8 mouse cellular contexts compared by ENCODE assay signal in the genomic region with DNA sequence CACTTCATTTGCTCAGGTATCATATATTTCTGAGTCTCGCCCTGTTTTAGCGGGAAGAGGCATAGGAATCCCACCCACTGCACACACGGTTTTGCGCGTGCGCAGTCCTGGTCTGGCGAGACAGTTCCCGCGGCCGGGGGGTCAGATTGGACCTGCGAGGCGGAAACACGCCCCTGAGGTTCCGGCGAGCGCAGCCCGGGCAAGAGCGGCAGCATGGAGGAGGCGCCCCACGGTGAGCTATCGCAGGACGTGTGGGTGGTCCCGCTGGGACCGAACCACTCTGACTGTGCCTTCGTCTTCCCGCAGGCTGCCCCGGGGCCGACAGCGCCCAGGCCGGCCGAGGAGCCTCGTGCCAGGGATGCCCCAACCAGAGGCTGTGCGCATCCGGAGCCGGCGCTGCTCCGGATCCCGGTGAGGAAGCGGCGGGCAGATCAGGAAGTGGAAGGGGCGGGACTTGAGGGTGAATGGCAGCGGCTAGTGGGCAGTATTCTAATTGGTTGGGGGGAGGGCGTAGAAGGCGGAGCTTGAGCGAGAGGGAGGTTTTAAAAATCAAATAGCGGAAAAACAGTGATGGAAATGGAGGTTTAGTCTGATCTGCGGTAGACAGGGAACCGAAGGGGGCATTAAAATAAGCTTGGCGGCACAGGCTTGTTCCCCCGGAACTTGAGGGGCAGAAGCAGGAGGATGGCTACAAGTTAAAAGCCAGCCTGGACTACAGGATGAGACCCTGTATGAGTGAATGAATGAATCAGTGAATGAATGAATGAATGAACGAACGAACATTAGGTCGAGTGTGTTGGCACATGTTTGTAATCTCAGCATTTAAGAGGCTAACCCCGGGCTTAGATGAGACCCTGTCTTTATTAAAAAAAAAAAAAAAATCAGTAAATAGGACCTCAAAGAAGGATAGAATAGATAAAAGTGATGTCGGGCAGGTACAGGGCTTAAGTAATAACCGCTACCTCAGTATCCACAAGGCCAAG. TPM values are rescaled to one million over a fixed set of nuclear protein-coding genes. Genes with fewer than 3 reads are reported as not detected.
DNase-seq lines count a peak whose midpoint lies in the region; ATAC-seq lines count a peak whose summit lies in the region.

A gene (plus strand): TSS at position 185 of the 983 bp plus-strand sequence.

- H3K4me3 ChIP-seq in brown adipose tissue, adult 24 weeks (ENCODE audit: insufficient read depth, low read depth, low read length): peak within 1 kb of the TSS; percentile 72
- peak within 1 kb of the TSS; percentile 71 to 92 for H3K4me3 ChIP-seq in heart, embryonic 14.5 days (ENCODE audit: control insufficient read depth in 1 of 2, insufficient read depth in 1 of 2, low read depth in 1 of 2, low read length in 2 of 2)
- peak within 1 kb of the TSS; percentile 74 for H3K4me3 ChIP-seq in liver, embryonic 13.5 days (replicated peaks)
- peak within 1 kb of the TSS; percentile 63 for H3K4me3 ChIP-seq in stomach, embryonic 16.5 days (replicated peaks; ENCODE audit: low read length)

- DNase-seq in CD4-positive, CD25-positive, alpha-beta regulatory T cell, adult 2 months (ENCODE audit: low read depth, low spot score): peak; percentile 93
- peak; percentile 86 for DNase-seq in fibroblast of lung, adult 2 months (ENCODE audit: low read depth)
- DNase-seq in kidney, postnatal 14 days: peak; percentile 96
- peak; percentile 93 for DNase-seq in liver, embryonic 13.5 days
- DNase-seq in neural tube, embryonic 10.5 days (ENCODE audit: extremely low spot score, low spot score): peak; percentile 98

- peaks cover 3% of the 10 kb centered on the region; the same call in 1 of the 2 replicates for H3K9me3 ChIP-seq in heart, embryonic 14.5 days (ENCODE audit: control insufficient read depth, low read length)
- no peaks in the 10 kb centered on the region for H3K9me3 ChIP-seq in liver, embryonic 13.5 days (replicated peaks)
- H3K9me3 ChIP-seq in stomach, embryonic 16.5 days (replicated peaks; ENCODE audit: control insufficient read depth, low read length): no peaks in the 10 kb centered on the region

- peak within 1 kb of the TSS; percentile 68 for H3K27ac ChIP-seq in brown adipose tissue, adult 24 weeks (replicated peaks; ENCODE audit: low read depth, low read length)
- peak within 1 kb of the TSS; percentile 80 to 91 for H3K27ac ChIP-seq in heart, embryonic 14.5 days (replicated peaks in 1 of 2; ENCODE audit: control insufficient read depth in 1 of 2, insufficient read depth in 1 of 2, low read depth in 2 of 2, low read length in 2 of 2)
- peak within 1 kb of the TSS; percentile 88 for H3K27ac ChIP-seq in liver, embryonic 13.5 days
- peak within 1 kb of the TSS; percentile 85 for H3K27ac ChIP-seq in stomach, embryonic 16.5 days (ENCODE audit: low read length)

- peak within 1 kb of the TSS; percentile 76 for H3K9ac ChIP-seq in heart, embryonic 14.5 days (ENCODE audit: low read length)
- peak within 1 kb of the TSS; percentile 80 for H3K9ac ChIP-seq in liver, embryonic 13.5 days
- peak within 1 kb of the TSS; percentile 80 for H3K9ac ChIP-seq in stomach, embryonic 16.5 days (ENCODE audit: low read length)

- H3K4me1 ChIP-seq in brown adipose tissue, adult 24 weeks (ENCODE audit: control insufficient read depth, insufficient read depth, insufficient read length, low read length): no peaks in the 10 kb centered on the region
- peaks cover 3 to 9% of the 10 kb centered on the region in 2 experiments; a peak in 3 of 4 replicates for H3K4me1 ChIP-seq in heart, embryonic 14.5 days (ENCODE audit: control insufficient read depth in 2 of 2, insufficient read depth in 2 of 2, low read length in 2 of 2)
- H3K4me1 ChIP-seq in liver, embryonic 13.5 days (replicated peaks): peaks cover 20% of the 10 kb centered on the region
- H3K4me1 ChIP-seq in stomach, embryonic 16.5 days (ENCODE audit: control insufficient read depth, insufficient read depth, low read length): peaks cover 7% of the 10 kb centered on the region

- peaks cover 29% of the 10 kb centered on the region for H3K36me3 ChIP-seq in heart, embryonic 14.5 days (ENCODE audit: control insufficient read depth, insufficient read depth, low read length)
- peaks cover 40% of the 10 kb centered on the region for H3K36me3 ChIP-seq in liver, embryonic 13.5 days
- H3K36me3 ChIP-seq in stomach, embryonic 16.5 days (ENCODE audit: control insufficient read depth, insufficient read depth, low read length): peaks cover 15% of the 10 kb centered on the region; the same call in 1 of the 2 replicates

- peak within 1 kb of the TSS; percentile 80 for H3K4me2 ChIP-seq in heart, embryonic 14.5 days (ENCODE audit: low read length)
- peak within 1 kb of the TSS; percentile 75 for H3K4me2 ChIP-seq in liver, embryonic 13.5 days
- peak within 1 kb of the TSS; percentile 91 for H3K4me2 ChIP-seq in stomach, embryonic 16.5 days (ENCODE audit: low read depth, low read length)

- WGBS in heart, embryonic 14.5 days: 2% methylated on average over 56 of the region's 56 CpGs
- WGBS in liver, embryonic 13.5 days (ENCODE audit: insufficient replicate concordance): 2% methylated on average over 56 of the region's 56 CpGs
- 3% methylated on average over 56 of the region's 56 CpGs for WGBS in stomach, embryonic 16.5 days

- no peaks in the 10 kb centered on the region for H3K27me3 ChIP-seq in heart, embryonic 14.5 days (ENCODE audit: control insufficient read depth, insufficient read depth, low read length)
- 0 out of 2 replicates have a peak, but pooled peaks cover 3% of the 10 kb centered on the region for H3K27me3 ChIP-seq in liver, embryonic 13.5 days
- no peaks in the 10 kb centered on the region for H3K27me3 ChIP-seq in stomach, embryonic 16.5 days (ENCODE audit: control insufficient read depth, insufficient read depth, low read length)

- ATAC-seq in heart, embryonic 14.5 days (ENCODE audit: insufficient number of reproducible peaks, insufficient read depth, low FRiP score, low read depth): peak; percentile 94
- peak; percentile 96 for ATAC-seq in liver, embryonic 13.5 days (ENCODE audit: low read depth)
- peak; percentile 97 for ATAC-seq in stomach, embryonic 16.5 days (ENCODE audit: insufficient read depth, low FRiP score)

RNA-seq across cellular contexts. Expression of the gene that starts here (rescaled TPM):
- polyA plus RNA-seq in brown adipose tissue, adult 24 weeks (2012; ENCODE audit: insufficient read depth, insufficient read length, missing spikeins): 11.2 and 17.6 TPM in 2 replicates
- polyA plus RNA-seq in heart, embryonic 14.5 days (2014; fragmentation: Nextera tagmentation; extraction: Ambion mirVana): 33.5 and 33.7 TPM in 2 replicates
- 41.0 and 44.8 TPM in 2 replicates for polyA plus RNA-seq in liver, embryonic 13.5 days (2015; fragmentation: Nextera tagmentation; extraction: Ambion mirVana)
- 45.5 and 47.7 TPM in 2 replicates for polyA plus RNA-seq in stomach, embryonic 16.5 days (2015; fragmentation: Nextera tagmentation; extraction: Ambion mirVana)

Comparison
In these comparisons a context has a peak if more than half of its experiments do, and no peak if none do; other contexts are left out.
1. Peak in every context shown above with its lines: DNase-seq, ATAC-seq, H3K4me3 ChIP-seq and H3K27ac ChIP-seq.